Mouse (Mus musculus): ENCODE results near the gene Srgap3. TPM values are rescaled to one million over a fixed set of nuclear protein-coding genes. Genes with fewer than 3 reads are reported as not detected.

The Srgap3 gene
- polyA plus RNA-seq, 1 experiment = 0.71 TPM

DNA sequence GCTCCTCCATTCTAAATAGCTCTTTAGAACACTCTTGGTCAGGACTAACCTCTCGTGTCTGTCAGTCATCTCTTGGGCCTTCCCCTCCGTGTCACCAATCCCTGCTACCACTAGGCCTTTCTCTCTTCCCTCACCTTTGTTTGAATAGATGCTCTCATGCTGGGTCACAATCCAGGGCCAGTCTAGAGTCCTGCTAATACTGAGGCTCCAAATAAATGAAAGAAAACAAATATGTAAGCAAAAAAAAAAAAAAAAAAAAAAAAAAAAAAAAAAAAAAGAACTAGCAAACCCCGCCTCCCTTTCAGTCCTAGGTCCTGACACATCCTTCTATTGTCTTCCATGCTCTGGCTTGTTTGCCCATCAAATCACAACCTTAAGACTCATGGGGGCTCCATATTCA is 145.1 kb downstream of the Srgap3 start:
- Histone ChIP-seq H3K27ac (replicated peaks; ENCODE audit: low read depth, low read length) (no peak overlapping the region), H3K4me1 (ENCODE audit: control insufficient read depth, insufficient read depth, insufficient read length, low read length) (no peaks in the 10 kb centered on the region), H3K4me3 (ENCODE audit: insufficient read depth, low read depth, low read length) (no peak overlapping the region)

DNA sequence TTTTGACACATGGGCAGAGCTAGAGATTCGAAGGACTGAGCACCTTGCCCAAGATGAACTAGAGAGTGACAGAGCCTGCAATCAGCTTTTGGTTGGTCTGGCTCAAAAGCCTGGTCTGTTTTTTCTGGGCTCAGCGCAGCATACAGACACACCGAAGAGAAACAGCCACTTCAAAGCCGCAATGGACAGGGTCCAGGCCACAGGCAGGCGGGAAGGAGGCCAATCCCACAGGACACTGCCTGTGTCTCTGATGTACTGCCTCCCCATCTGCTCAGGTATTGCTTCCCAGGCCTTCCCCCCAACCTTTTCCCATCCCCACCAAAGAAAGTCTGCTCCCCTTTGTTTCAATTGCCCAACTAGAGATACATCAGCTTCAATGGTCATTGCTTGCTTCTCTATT is 148.7 kb downstream of the Srgap3 start:
- Histone ChIP-seq H3K4me3 (ENCODE audit: insufficient read depth, low read depth, low read length) (no peak overlapping the region), H3K27ac (replicated peaks; ENCODE audit: low read depth, low read length) (no peak overlapping the region), H3K4me1 (ENCODE audit: control insufficient read depth, insufficient read depth, insufficient read length, low read length) (no peaks in the 10 kb centered on the region)

DNA sequence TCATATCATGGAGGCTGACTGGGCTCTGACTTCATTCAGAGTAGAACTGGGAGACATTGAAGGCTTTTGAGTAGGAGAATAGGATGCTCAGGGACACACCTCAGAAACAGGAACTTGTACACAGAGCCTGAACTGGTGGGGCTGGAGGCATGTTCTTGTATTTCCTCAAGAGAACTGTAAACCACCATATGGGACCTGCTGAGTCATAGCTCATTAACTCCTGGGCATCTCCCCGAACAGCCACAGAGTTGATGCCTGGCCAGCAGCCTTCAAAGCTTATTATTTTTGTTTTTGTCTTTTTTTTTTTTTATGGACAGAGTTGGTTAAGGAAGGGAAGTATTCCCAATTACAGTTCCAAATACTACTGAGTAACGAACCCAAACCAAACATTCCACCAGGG is 150.5 kb downstream of the Srgap3 start:
- Histone ChIP-seq H3K27ac (replicated peaks; ENCODE audit: low read depth, low read length) (no peak overlapping the region), H3K4me1 (ENCODE audit: control insufficient read depth, insufficient read depth, insufficient read length, low read length) (no peaks in the 10 kb centered on the region), H3K4me3 (ENCODE audit: insufficient read depth, low read depth, low read length) (no peak overlapping the region)

DNA sequence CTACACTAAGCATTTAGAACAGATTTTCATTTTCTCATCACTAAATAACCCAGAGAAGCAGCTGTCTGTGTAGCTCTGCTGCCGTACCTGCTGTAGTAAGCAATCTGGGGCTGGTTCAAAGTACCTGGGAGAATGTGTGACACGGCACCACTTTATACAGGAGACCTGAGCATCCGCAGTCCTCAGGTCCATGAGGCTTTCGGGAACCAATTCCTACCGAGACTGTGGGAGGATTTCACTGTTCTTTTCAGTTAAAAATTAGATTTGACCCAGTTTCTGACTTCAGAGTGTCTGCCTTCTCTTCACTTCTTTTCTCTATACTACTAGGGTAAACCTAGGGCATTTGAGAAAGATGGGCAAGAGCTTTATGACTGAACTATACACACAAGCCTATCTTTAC is 153.2 kb downstream of the Srgap3 start:
- H3K4me1 ChIP-seq (ENCODE audit: control insufficient read depth, insufficient read depth, insufficient read length, low read length) = no peaks in the 10 kb centered on the region
- H3K27ac ChIP-seq (replicated peaks; ENCODE audit: low read depth, low read length) = no peak overlapping the region
- H3K4me3 ChIP-seq (ENCODE audit: insufficient read depth, low read depth, low read length) = no peak overlapping the region

DNA sequence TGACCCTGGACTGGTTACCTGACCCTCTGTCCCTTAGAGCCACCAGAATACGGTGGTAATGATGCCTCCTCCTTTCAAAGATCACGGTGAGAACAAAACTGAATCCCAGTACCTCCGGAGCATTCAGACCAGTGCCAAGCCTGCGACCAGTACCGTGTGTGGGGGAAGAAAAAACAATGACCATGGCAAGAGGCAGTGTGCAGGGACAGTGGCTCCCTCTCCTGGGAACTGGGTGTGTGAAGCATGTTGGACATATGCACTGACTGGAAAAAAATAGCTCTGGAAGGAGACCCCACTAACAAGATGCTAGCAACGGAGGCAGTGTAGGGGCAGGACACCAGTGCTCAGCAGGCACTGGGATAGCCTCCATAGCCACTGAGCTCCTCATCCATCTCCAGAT is 157.2 kb downstream of the Srgap3 start:
- Histone ChIP-seq H3K4me1 (ENCODE audit: control insufficient read depth, insufficient read depth, insufficient read length, low read length) (no peaks in the 10 kb centered on the region), H3K27ac (replicated peaks; ENCODE audit: low read depth, low read length) (no peak overlapping the region), H3K4me3 (ENCODE audit: insufficient read depth, low read depth, low read length) (no peak overlapping the region)

DNA sequence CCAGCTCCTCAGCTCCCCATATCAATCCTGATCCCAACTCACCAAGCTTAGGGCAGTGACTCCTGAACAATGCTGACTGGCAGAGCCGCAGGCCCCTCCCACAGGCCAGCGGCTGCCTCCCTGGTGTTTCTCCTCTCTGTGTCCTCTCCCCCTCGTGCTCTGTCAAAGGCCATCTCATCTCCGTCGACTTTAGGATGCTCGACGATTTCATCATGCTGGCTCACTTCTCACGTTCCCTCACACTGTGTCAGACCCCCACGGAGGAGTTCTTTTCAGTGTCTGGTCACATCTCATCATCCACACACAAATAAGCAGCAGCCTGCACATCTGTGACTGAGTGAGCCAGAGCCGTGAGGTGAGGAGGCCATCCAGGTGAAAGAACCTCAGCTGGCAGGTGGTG is 158.4 kb downstream of the Srgap3 start:
- no peaks in the 10 kb centered on the region for H3K4me1 ChIP-seq (ENCODE audit: control insufficient read depth, insufficient read depth, insufficient read length, low read length)
- H3K27ac ChIP-seq (replicated peaks; ENCODE audit: low read depth, low read length) = no peak overlapping the region
- H3K4me3 ChIP-seq (ENCODE audit: insufficient read depth, low read depth, low read length) = no peak overlapping the region

DNA sequence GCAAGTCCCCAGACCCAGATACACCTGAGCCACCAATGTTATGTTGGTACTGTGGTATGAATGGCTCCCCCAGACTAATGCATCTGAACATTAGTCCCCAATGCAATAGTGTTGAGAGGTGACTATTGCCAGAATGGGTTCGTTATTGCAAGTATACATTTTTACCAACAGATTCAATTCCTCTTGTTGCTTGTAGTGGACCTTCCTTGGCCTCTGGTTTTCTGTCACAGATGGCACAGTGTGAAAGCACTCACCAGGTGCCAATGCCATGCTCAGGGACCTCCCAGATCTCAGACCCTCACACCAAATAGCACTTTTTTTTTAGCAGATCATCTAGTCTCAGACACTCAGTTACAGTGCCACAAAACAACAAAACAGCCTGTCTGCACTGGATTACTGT is 158.9 kb downstream of the Srgap3 start:
- no peaks in the 10 kb centered on the region for H3K4me1 ChIP-seq (ENCODE audit: control insufficient read depth, insufficient read depth, insufficient read length, low read length)
- no peak overlapping the region for H3K27ac ChIP-seq (replicated peaks; ENCODE audit: low read depth, low read length)
- no peak overlapping the region for H3K4me3 ChIP-seq (ENCODE audit: insufficient read depth, low read depth, low read length)

DNA sequence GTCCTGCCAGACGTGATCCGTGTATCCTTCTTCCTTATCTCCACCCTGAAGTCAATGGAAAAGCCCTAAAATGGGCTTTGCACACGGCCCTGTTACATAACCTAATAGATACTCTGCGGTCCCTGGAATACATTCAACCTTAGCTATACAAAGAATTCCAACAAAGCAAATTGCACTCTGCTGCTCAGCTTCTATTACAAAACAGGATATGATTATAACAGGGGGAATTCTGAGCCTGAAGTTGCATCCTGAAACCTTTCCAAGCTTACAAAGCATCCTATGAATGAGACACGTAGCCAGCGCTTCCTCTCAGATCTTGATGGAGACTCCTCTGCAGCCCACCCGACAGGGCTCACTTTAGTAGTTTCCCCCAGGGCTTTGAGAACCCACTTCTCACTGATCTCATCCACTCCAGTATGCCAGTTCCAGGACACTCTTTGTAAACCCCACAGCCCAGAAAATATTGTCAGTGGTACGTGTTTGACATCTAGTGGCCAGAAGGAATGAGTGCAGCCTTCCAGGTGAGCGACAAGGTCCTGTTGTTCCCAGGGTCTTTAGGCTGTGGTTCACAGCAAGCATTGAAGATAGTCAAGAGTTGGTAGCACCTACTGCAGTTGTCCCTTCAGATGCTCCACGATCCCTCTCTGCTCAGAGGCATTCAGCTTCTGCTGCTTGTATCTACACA is 165.5 kb downstream of the Srgap3 start:
- H3K4me1 ChIP-seq (ENCODE audit: control insufficient read depth, insufficient read depth, insufficient read length, low read length) = 0 out of 2 replicates have a peak, but pooled peaks cover 4% of the 10 kb centered on the region
- H3K4me3 ChIP-seq (ENCODE audit: insufficient read depth, low read depth, low read length) = no peak overlapping the region
- H3K27ac ChIP-seq (replicated peaks; ENCODE audit: low read depth, low read length) = no peak overlapping the region

DNA sequence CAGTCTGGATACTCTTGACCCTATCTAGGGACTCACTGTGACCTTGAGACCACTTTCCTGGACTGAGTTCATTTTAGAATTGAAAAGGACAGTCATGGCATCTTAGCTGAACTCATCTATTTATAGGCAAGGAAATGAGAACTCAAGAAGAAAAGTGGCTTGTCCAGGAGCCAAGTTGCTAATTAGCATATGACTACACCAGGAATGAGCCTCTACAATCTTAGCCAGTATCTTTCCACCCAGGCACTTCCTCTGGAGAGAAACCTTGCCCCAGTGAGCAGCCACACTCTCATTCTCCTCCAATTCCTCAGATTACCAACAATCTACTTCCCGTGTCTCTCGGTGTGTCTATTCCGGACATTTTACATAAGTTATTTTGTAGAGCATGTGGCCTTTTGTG is 168.9 kb downstream of the Srgap3 start:
- H3K27ac ChIP-seq (replicated peaks; ENCODE audit: low read depth, low read length) = peak overlapping the region; percentile 35; the same call in 1 of the 2 replicates

DNA sequence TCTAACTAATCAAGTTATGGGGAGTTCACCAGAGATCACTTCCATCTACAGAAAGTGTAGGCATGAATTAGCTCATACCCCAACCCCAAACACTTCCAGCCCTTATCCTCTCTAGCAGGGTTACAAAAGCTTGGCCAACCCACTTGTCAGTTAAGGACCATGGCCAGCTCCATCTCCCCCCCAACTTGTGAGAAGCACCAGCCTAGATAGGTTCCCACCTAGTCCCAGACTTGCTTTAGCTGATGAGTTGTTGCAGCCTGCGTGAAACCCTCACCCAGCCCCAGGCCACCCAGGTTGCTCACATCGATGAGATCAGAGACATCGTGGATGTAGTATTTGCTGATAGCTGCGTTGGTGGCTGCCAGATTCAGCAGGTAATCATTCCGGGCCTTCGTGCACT is 170.3 kb downstream of the Srgap3 start:
- Histone ChIP-seq H3K4me1 (ENCODE audit: control insufficient read depth, insufficient read depth, insufficient read length, low read length) (0 out of 2 replicates have a peak, but pooled peaks cover 4% of the 10 kb centered on the region), H3K4me3 (ENCODE audit: insufficient read depth, low read depth, low read length) (no peak overlapping the region), H3K27ac (replicated peaks; ENCODE audit: low read depth, low read length) (no peak overlapping the region)

More for the DNA sequence above, 168.9 kb downstream of the Srgap3 start:
- H3K4me3 ChIP-seq (ENCODE audit: insufficient read depth, low read depth, low read length) = no peak overlapping the region
- H3K4me1 ChIP-seq (ENCODE audit: control insufficient read depth, insufficient read depth, insufficient read length, low read length) = 0 out of 2 replicates have a peak, but pooled peaks cover 4% of the 10 kb centered on the region

DNA sequence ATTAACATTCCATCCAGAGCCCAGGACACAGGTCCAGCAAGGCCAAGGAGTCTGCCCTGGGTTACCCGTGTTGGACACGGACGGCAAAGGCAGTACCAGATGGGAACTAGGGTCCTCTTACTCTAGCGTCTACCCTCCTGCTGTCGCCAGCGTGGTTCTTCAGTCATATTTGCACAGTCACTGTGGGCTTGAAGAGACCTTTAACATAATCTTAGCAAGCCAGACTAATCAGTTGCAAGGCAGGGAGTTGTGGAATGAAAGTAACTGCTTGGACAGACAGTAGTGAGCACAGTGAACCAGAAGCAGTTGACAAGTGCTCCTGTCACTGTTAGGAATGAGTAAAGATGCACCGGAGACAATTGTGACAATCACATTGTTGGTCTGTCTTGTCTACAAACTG is 173.3 kb downstream of the Srgap3 start:
- H3K4me1 ChIP-seq (ENCODE audit: control insufficient read depth, insufficient read depth, insufficient read length, low read length) = 0 out of 2 replicates have a peak, but pooled peaks cover 4% of the 10 kb centered on the region
- no peak overlapping the region for H3K27ac ChIP-seq (replicated peaks; ENCODE audit: low read depth, low read length)
- no peak overlapping the region for H3K4me3 ChIP-seq (ENCODE audit: insufficient read depth, low read depth, low read length)

DNA sequence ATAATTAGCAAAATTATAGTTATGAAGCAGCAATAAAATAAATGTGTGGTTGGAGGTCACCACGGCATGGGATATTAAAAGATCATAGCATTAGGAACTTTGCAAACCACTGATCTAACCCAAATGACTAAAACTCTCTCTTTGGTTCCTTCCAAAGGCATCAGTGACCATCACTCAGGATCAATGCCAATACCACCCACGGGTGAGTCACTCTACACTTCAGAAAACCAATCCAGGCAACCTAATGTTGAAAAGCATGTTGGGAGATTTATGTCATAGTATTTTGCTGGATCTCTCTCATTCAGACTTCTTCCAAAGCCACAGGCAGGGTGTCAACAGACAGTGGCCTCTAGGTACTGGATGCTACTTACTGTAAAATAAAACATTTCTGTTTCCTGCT is 176.1 kb downstream of the Srgap3 start:
- Histone ChIP-seq H3K4me1 (ENCODE audit: control insufficient read depth, insufficient read depth, insufficient read length, low read length) (no peaks in the 10 kb centered on the region), H3K4me3 (ENCODE audit: insufficient read depth, low read depth, low read length) (no peak overlapping the region), H3K27ac (replicated peaks; ENCODE audit: low read depth, low read length) (no peak overlapping the region)

DNA sequence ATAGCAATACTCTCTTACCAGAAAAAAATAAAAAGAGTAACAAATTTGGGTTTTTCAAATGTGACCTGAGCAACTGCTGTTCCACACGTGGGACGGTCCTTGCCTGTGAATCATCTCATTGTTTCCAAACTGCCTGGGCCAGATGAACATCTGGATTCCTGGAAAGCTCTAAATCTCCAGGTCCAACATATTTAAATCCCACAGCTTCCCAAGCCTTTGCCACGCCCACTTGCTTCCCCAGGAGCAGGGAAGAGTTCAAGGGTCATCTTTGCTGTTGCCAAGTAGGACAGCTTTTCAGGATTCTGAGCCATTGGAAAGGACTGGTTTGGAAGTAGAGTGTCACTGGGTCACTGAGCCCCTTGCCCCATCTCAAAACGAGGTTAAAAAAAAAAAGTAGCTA is 188.5 kb downstream of the Srgap3 start:
- H3K27ac ChIP-seq (replicated peaks; ENCODE audit: low read depth, low read length) = no peak overlapping the region
- H3K4me3 ChIP-seq (ENCODE audit: insufficient read depth, low read depth, low read length) = no peak overlapping the region
- no peaks in the 10 kb centered on the region for H3K4me1 ChIP-seq (ENCODE audit: control insufficient read depth, insufficient read depth, insufficient read length, low read length)

DNA sequence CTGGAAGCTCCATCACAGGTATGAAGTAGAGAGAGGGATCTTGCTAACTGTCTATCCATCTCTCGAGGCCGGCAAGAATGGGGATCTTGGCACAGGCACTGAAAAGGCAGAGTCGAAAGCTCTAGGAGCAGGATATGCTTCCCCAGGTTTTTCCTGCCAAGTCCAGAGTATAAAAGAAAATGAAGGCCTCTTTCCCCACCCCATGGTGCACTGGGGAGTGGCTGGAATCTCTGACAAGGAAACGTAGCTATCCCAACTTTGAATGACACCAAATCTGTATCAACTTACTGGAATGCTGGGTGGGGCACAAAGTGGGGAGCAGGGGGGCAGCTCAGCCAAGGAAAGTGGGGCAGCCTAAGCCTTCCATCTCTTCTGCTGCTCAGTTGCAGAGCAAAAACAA is 190.2 kb downstream of the Srgap3 start:
- Histone ChIP-seq H3K4me3 (ENCODE audit: insufficient read depth, low read depth, low read length) (no peak overlapping the region), H3K4me1 (ENCODE audit: control insufficient read depth, insufficient read depth, insufficient read length, low read length) (no peaks in the 10 kb centered on the region), H3K27ac (replicated peaks; ENCODE audit: low read depth, low read length) (no peak overlapping the region)

DNA sequence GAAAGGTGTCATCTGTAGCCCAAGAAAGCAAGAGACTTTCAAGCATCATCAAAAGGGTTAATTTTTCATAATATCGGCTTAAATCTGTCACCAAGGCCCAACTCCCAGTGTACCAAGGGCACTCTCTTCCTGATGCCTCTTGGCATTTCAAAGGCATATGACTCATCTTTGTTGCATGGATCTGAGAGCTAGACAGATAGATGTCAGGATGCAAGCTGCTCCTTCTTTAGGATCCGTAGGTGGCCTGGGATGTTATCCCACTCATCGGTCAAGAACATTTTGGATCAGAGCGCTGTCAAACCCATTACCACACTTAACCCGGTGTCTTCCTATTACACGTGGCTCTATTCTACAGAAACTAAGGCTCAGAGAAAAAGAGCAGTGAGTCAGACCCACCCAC is 192.1 kb downstream of the Srgap3 start:
- no peak overlapping the region for H3K4me3 ChIP-seq (ENCODE audit: insufficient read depth, low read depth, low read length)
- no peak overlapping the region for H3K27ac ChIP-seq (replicated peaks; ENCODE audit: low read depth, low read length)

DNA sequence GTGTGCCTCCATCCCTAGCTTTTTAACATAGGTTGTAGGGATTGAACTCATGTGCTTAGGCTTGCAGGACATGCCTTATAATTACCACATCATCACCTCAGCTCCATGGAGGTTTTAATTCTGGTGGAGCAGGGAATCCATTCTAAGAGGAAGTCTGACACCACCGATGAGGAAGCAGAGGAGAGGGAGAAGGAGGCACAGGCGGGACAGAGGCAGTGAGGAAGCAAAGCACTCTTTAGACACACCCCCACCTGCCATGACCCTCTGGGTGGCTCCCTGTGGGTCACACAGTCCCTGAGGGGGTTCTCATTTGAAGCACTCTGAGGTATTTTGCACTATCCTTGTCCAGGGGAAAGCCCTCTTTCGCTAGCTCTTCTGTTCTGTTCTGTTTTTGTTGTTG is 194.5 kb downstream of the Srgap3 start:
- Histone ChIP-seq H3K4me3 (ENCODE audit: insufficient read depth, low read depth, low read length) (no peak overlapping the region), H3K4me1 (ENCODE audit: control insufficient read depth, insufficient read depth, insufficient read length, low read length) (no peaks in the 10 kb centered on the region), H3K27ac (replicated peaks; ENCODE audit: low read depth, low read length) (no peak overlapping the region)

More for the DNA sequence above, 192.1 kb downstream of the Srgap3 start:
- no peaks in the 10 kb centered on the region for H3K4me1 ChIP-seq (ENCODE audit: control insufficient read depth, insufficient read depth, insufficient read length, low read length)
